Mouse (Mus musculus) brain, embryonic 14.5 days (tissue): ENCODE data around the gene Hoxc13.

Experiments used
- CTCF ChIP-seq: fragments of 200-500 bp; IDR thresholded peaks from 2 replicates; pipeline ENCODE4 v1.5.1; 2012; ENCODE audit warnings: inconsistent platforms, mild to moderate bottlenecking, moderate library complexity, borderline replicate concordance; ENCODE audit not compliant: insufficient read depth, insufficient read length; ENCODE audit errors: extremely low read depth
- POLR2A ChIP-seq: fragments of 200-500 bp; IDR thresholded peaks from 2 replicates; pipeline ENCODE4 v1.6.1; 2012; ENCODE audit warnings: mild to moderate bottlenecking, inconsistent platforms, borderline replicate concordance; ENCODE audit not compliant: poor library complexity, insufficient read depth, insufficient read length, severe bottlenecking; ENCODE audit errors: extremely low read depth

DNA sequence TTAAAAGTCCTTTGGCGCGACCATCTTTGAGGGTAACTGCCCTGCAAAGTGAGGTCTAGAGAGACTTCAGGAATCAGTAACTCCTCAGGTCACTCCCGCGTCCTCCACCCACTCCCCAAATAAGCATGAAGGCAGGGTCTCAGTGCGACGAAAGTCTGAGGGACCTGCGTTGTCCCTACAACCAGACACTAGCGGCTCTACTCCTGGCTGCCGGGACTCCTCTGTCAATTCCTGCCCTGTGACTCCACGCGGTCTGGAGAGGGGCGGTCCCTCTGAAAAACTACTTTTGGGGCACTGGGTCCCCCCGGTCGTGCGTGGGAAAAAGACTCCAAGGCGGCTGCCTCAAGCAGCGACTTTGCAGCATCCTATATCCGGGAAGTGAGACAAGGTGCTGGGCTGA lies 10.9 kb upstream of the Hoxc13 start:
- no peak for TF ChIP-seq CTCF
- no peak for TF ChIP-seq POLR2A
